Mouse (Mus musculus) liver, postnatal 0 days (tissue): ENCODE measurements around the gene Ip6k3.

Experiments used
- CTCF ChIP-seq: sonication (generic); IDR thresholded peaks from 2 replicates; pipeline ENCODE4 v1.5.1; 2016; ENCODE audit warnings: antibody characterized with exemption, low read depth
- EP300 ChIP-seq: IDR thresholded peaks from 2 replicates; pipeline ENCODE4 v1.6.1; 2016; ENCODE audit warnings: antibody characterized with exemption, low read depth, mild to moderate bottlenecking

DNA sequence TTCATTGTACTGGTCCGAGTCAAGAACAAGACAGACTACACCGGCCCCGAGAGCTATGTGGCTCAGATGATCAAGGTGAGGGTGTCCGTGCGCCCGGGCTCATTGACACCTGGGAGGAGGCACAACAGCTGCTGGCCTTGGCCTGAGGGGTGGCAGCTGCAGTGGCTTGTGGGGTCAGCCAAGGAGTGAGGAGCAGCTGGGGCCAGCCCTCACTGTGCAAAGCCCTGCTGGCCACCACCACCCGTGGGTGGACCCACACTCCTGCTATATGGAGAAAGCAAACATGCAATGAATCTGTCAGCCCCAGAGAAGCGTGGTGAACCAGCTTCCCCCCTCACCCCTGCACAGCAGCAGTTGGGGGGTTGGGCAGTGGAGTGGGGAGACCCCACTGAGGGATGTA lies 47.6 kb downstream of the Ip6k3 start:
- no peak for TF ChIP-seq CTCF
- no peak for TF ChIP-seq EP300
